Mouse (Mus musculus): ENCODE measurements around the gene Eml5. TPM values are rescaled to one million over a fixed set of nuclear protein-coding genes. Genes with fewer than 3 reads are reported as not detected.

The Eml5 gene
- polyA plus RNA-seq, 1 experiment from 2014 or later: 16.8 TPM

GRCm38 (mm10) chr12:98746746-98747379 lies 154.4 kb downstream of the Eml5 start, which contains the start of gene Zc3h14:
Gene Zc3h14 (plus strand): TSS chr12:98746964.
- H3K36me3 ChIP-seq: no peaks in the 10 kb centered on the region
- H3K27me3 ChIP-seq (replicated peaks): no peaks in the 10 kb centered on the region
- peak within 1 kb of the TSS; percentile 91 for H3K4me3 ChIP-seq
- H3K27ac ChIP-seq: peak within 1 kb of the TSS; percentile 86
- H3K9me3 ChIP-seq: no peaks in the 10 kb centered on the region
- H3K4me1 ChIP-seq: peaks cover 18% of the 10 kb centered on the region
- WGBS: under 1% methylated on average over 74 of the region's 87 CpGs
- H3K4me2 ChIP-seq (replicated peaks): peak within 1 kb of the TSS; percentile 71
- peak within 1 kb of the TSS; percentile 94 for H3K9ac ChIP-seq
- ATAC-seq (ENCODE audit: low FRiP score, low read depth): peak; percentile 91

DNA sequence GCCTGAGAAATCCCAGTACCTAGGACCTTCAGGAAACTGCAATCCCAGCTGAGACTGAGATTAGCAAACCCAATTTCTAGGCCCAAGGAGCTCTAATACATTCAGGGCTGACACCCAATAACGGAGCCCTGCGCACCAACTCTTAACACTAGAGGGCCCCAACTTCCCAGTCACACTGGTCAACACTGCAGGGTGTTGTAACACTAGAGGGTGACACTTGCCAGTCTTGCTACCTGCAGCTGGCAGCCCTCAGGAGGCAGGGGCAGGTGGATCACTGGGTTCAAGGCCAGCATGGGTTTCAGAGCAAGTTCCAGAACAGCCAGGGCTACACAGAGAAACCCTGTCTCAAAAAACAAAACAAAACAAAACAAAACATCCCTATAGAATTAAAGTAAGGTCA lies 155.2 kb downstream of the Eml5 start:
- peak; percentile 27 for ATAC-seq (ENCODE audit: low FRiP score, low read depth)
- WGBS: 14% methylated on average over 2 of the region's 2 CpGs
- no peak overlapping the region for H3K4me3 ChIP-seq

DNA sequence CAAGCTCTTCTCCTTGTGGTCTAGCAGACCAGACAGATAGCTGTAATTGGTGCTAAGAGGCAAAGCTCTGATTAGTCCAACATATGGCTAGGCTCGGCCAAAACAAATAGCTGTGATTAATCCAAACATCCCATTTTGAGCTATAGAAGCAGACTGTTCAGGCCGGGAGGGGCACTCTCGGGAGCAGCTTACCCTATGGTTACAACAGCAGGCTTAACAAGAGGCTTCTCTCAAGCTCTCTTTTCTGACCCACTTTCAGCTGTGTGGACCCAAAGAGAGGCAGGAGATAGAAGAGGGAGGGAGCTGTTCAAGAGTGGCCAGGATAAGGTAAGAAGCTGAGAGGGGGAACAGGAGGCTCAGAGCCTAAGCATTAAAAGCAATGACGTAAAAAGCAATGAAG lies 155.7 kb downstream of the Eml5 start:
- WGBS: 74% methylated on average over 4 of the region's 4 CpGs
- Histone ChIP-seq H3K9ac (no peak overlapping the region), H3K27me3 (replicated peaks) (no peaks in the 10 kb centered on the region), H3K27ac (no peak overlapping the region), H3K4me2 (replicated peaks) (no peak overlapping the region), H3K4me1 (peaks cover 18% of the 10 kb centered on the region), H3K4me3 (no peak overlapping the region), H3K9me3 (no peaks in the 10 kb centered on the region), H3K36me3 (no peaks in the 10 kb centered on the region)
- ATAC-seq (ENCODE audit: low FRiP score, low read depth): no peak

More for the DNA sequence above, 155.2 kb downstream of the Eml5 start:
- no peak overlapping the region for H3K4me2 ChIP-seq (replicated peaks)
- no peak overlapping the region for H3K27ac ChIP-seq
- H3K9ac ChIP-seq: no peak overlapping the region
- no peaks in the 10 kb centered on the region for H3K27me3 ChIP-seq (replicated peaks)
- H3K36me3 ChIP-seq: no peaks in the 10 kb centered on the region
- no peaks in the 10 kb centered on the region for H3K9me3 ChIP-seq
- peaks cover 18% of the 10 kb centered on the region for H3K4me1 ChIP-seq

- Histone ChIP-seq H3K9me3 (no peaks in the 10 kb centered on the region), H3K36me3 (no peaks in the 10 kb centered on the region), H3K4me2 (replicated peaks) (no peak overlapping the region), H3K27ac (0 out of 2 replicates have a peak overlapping the region, but pooled peaks have one; percentile 4), H3K4me3 (no peak overlapping the region), H3K9ac (no peak overlapping the region), H3K4me1 (peaks cover 6% of the 10 kb centered on the region; the same call in 1 of the 2 replicates), H3K27me3 (replicated peaks) (no peaks in the 10 kb centered on the region; the same call in 1 of the 2 replicates)
- ATAC-seq (ENCODE audit: low FRiP score, low read depth): peak; percentile 57; the same call in 1 of the 2 replicates
- 56% methylated on average over 3 of the region's 3 CpGs for WGBS
These were observed 160.2 kb downstream of the Eml5 start for GRCm38 (mm10) chr12:98741011-98741501.

GRCm38 (mm10) chr12:98737801-98738350 lies 163.4 kb downstream of the Eml5 start:
- H3K9me3 ChIP-seq: no peaks in the 10 kb centered on the region
- H3K4me1 ChIP-seq: peaks cover 20% of the 10 kb centered on the region
- peak overlapping the region; percentile 94 for H3K9ac ChIP-seq
- peak overlapping the region; percentile 90 for H3K4me3 ChIP-seq
- 8% methylated on average over 7 of the region's 7 CpGs for WGBS
- H3K36me3 ChIP-seq: no peaks in the 10 kb centered on the region
- H3K27me3 ChIP-seq (replicated peaks): no peaks in the 10 kb centered on the region; the same call in 1 of the 2 replicates
- H3K4me2 ChIP-seq (replicated peaks): peak overlapping the region; percentile 95
- peak; percentile 8; the same call in 1 of the 2 replicates for ATAC-seq (ENCODE audit: low FRiP score, low read depth)
- H3K27ac ChIP-seq: no peak overlapping the region

DNA sequence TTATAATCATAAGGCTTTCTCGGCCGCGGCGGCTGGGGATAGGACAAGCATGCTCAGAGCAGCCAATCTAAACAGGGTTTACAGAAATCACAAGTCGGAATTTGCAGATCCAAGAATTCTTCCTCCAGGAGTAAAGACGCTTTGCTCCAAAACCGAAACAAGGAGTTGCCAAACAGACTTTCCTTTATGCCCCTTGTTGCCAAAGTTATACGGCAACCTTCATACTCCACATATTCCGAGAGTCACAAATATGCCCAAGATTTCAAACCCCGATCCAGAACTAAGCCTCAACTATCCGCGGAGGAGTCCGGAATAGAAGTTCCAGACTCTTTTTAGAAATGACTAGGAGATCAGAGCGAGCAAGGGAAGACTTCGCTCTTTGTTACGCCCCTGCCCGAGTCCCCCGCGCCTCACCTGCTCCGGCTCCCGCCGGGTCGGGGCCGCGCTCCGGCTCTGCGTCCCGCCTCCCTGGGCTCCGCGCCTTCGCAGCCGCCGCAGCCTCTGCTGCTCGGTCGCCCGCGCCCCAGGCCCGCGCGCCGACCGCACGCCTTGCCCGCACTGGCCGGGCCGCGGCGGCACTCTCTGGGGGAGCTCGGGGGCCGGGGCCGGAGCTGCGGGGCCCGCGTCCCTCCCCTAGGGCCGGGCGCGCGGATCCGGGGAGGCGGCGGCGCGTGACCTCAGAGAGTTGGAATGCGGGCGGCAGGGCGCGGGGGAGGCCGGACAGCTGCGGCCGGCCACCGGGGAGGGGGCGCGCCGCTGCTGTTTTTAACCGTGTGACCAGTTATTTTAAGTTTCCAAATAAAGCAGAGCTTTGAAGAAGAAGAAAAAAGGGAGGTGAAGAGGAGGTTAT lies 164.1 kb downstream of the Eml5 start, which contains the start of gene Ptpn21:
Gene Ptpn21 (minus strand): TSS at position 455 of the 850 bp plus-strand sequence.
- ATAC-seq (ENCODE audit: low FRiP score, low read depth): peak; percentile 35; the same call in 1 of the 2 replicates
- no peaks in the 10 kb centered on the region for H3K9me3 ChIP-seq
- peaks cover 20% of the 10 kb centered on the region for H3K4me1 ChIP-seq
- H3K27me3 ChIP-seq (replicated peaks): no peaks in the 10 kb centered on the region; the same call in 1 of the 2 replicates
- 1% methylated on average over 75 of the region's 75 CpGs for WGBS
- peak within 1 kb of the TSS; percentile 90 for H3K4me3 ChIP-seq
- no peaks in the 10 kb centered on the region for H3K36me3 ChIP-seq
- H3K27ac ChIP-seq: no peak within 1 kb of the TSS; the same call in 1 of the 2 replicates
- H3K4me2 ChIP-seq (replicated peaks): peak within 1 kb of the TSS; percentile 95
- H3K9ac ChIP-seq: peak within 1 kb of the TSS; percentile 94

Other genes starting within 250 kb of the Eml5 start
- gene Ptpn21, start 164.1 kb downstream of the Eml5 start, polyA plus RNA-seq (2016; fragmentation: Nextera tagmentation; extraction: Ambion mirVana): 7.3 TPM in 2 replicates
- gene Zc3h14, start 154.5 kb downstream of the Eml5 start, polyA plus RNA-seq (2016; fragmentation: Nextera tagmentation; extraction: Ambion mirVana): 139 and 146 TPM in 2 replicates
- gene Ttc8, start 19.1 kb upstream of the Eml5 start, polyA plus RNA-seq (2016; fragmentation: Nextera tagmentation; extraction: Ambion mirVana): 34.3 and 36.1 TPM in 2 replicates

Measured in neural tube, embryonic 12.5 days (tissue).